Mouse (Mus musculus) layer of hippocampus, postnatal 10 days (tissue): ENCODE measurements around the gene Nodal. TPM values are rescaled to one million over a fixed set of nuclear protein-coding genes. Genes with fewer than 3 reads are reported as not detected.
A peak's percentile ranks its signal among the peaks of the same experiment; 100 is the strongest.

Source experiments
- DNase-seq, 2 experiments: peaks; one replicate each; pipeline ENCODE4 v3.0.0; 2021; ENCODE audit warnings: low spot score in 2 of 2
- long read RNA-seq: library from polyadenylated mRNA; stranded (forward); transcript quantifications from one replicate; pipeline ENCODE4 v2.0.0, GENCODE M21; 2023
- total RNA-seq, 2 experiments: library from RNA; stranded (reverse); gene quantifications; 2 replicates each; pipeline ENCODE4 v1.2.3; 2021

Gene Nodal
- not detected for total RNA-seq
- long read RNA-seq, partial matches to known transcripts = 0 of 1 reads
- long read RNA-seq, other reads (novel, unspliced or antisense) = 0 of 1 reads

DNA sequence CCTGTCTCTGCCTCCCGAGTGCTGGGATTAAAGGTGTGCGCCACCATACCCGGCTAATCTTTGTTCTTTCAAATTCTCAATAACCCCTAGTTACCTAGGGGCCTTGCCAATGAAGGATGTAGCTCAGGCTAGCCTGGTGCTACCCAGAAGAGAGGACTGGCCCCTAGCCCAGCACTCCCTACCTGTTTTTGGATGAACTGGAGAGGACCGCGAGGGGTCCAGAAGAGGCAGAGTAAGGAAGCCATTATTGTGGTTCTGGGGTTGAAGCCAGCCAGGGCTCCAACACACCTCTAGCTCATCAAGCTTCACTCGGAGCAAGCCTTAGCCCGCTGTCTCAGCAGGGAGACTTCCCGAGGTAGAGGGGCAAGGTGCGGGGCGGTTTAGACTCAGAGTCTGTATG lies at the start of gene Nodal:
TSS of gene Nodal (plus strand) at position 301 of the 400 bp plus-strand sequence.
- no peak for DNase-seq

GRCm38 (mm10) chr10:61369755-61370154 lies 48.0 kb upstream of the Nodal start:
- no peak for DNase-seq

GRCm38 (mm10) chr10:61370273-61370979 lies 47.3 kb upstream of the Nodal start:
- no peak for DNase-seq

DNA sequence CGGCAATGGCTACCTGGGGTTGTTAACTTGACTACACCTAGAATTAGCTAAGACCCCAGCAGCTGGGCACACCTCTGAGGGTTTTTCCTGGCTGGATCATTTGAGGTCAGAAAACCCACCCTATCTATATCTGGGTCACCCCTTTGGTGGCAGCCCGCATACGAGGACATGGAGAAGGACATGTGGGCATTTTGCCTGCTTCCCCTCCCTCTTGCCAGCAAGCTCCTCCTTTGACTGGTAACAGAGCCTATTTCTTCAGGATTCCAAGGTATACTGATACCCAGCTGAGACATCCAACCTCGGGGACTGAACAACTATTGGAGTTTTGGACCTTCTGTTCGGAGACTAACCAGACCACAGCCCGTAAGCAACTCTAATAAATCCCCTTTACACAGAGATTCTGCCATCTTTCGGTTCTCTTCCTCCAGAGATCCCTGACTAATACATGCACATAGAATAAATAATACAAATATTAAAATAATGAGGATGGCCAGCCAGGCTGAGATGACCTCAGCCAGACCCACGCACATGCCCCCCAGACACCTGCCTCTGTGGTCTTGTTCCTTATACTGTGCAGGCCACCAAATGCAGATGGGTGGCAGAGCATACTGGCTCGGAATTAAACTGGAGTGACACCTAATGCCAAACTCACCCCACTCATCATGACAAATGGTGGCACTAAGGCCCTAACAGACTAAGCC lies 45.7 kb upstream of the Nodal start:
- no peak for DNase-seq

DNA sequence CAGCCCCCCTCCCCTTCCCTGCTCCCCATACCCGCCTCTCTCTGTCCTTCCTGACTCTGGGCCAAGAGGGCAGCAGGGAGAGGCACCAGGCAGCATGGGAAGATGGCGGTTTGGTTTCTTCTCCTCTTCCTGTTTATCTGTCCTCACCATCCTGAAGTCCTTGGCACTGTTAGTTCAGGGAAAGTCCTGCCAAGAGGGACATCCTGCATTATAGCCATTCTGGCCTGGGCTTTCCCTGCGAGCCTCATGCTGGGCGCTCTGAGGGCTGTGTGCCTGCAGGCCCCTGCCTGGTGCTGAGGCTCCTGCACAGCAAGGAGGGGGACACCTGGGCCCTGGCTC lies 45.2 kb upstream of the Nodal start:
- DNase-seq = no peak

DNA sequence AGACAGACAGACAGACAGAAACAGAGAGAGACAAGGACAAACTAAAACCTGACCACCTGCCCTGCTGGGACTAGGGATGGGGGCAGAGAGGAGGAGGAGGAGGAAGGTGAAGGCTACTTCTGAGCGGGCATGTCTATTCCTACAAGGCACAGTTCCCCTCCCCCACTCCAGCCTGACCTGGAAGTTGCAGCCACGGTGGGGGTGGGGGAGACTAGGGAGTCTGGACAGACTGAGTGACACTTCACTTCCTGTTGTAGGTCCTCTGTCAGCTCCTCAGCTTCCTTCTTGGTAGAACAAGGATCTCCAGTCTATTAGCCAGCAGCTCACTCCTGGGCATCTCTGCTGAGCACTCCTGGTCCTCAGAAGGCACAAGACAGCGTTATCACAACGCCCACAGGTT lies 43.7 kb upstream of the Nodal start:
- DNase-seq = peak in 1 of 2 experiments; percentile 48

DNA sequence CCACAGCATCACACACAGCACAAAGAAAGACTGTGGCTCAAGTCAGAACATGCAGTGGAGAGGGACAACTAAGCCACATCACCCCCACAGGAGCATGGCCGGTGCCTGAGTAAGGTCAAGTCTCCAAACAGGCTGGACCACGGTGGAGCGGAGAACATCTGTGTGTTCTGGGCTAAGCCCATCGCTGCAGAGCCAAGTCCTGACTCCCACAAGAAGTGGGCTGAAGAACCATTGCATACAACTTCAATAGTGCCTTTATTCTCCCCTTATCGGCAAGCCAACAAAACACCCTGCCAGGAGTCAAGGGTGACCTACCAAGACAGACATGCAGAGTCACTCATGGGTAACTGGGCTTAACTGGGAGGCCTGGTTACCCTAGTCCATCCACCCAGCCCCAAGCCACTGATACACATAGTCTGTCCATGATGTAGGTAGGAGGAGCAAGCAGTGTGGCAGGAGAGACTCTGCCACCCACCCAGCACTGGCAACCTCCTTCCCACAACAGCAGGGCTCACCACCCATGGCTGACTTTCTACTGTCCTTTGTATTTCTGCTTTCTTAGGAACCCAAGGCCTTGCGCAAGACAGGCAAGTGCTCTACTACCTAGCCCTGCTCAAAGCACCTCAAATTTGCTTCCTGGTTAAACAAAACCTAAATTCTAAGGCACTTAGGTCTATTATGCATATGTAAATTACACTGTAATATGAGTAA lies 42.8 kb upstream of the Nodal start:
- DNase-seq = no peak

DNA sequence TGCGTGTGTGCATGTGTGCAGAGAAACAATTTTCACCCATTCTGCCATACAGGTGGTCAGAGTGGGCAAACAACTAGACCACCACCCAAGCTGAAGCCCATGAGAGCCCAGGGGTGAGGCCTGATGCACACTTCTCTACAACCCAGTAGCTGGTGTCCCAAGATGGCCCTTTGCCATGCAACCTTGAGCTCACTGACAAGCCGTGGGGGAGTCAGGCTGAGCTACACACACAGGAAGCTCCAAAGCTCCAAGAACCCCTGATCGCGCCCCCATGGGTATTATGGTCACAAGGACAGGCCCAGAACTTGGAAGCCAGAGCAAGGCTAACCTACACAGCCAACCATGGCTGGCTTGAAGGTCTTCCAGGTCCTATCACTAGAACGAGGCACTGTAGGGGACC lies 39.7 kb upstream of the Nodal start:
- no peak for DNase-seq

DNA sequence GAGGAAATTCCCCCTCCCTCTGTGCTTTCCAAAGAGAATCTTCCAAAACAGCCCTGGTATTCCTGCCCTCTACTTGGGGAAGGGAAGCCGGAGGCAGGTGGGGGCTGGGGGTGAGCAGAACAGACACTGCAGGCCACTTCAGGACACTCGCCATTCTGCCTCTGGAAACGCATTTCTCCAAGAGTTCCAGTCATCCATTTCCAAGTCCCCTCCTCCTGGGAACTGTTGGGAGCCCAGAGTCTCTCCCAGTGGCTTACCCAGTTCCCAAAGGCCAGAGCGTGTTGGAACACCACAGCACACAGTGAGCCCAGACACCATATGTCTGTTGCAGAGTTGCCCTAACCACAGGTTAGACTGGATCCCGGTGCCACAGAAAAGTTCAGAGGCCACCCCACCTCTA lies 39.1 kb upstream of the Nodal start:
- DNase-seq = no peak

DNA sequence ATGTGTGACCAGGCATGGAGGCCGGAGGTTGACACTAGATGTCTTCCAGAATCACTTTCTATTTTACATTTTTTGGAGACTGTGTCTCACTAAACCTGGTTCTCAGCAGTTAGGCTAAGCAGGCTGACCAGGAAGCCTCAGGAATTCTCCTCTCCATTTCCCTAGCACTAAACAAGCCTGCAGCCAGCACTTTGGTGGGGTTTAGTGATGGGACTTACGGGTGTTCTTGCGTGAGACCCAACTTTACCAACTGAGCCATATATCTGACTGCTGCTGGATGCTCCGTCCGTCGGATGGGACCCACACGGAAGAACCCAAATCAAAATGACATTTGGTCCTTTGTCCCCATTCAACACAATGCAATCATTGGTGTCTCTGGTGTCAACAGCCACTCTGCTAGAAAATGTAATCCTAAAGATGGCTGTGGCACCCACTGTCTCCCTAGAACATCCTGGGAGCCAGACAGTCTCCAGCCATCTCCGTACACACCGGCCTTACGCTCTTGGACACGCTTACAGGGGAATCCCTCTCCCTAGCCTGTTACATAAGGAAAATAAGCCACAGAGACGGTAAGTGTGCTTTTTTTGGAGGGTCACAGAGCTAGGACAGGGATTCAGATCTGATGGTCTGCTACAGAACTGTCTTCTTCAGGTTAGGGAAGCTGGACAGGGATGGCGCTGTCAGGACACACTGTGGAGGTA lies 38.3 kb upstream of the Nodal start:
- no peak for DNase-seq

DNA sequence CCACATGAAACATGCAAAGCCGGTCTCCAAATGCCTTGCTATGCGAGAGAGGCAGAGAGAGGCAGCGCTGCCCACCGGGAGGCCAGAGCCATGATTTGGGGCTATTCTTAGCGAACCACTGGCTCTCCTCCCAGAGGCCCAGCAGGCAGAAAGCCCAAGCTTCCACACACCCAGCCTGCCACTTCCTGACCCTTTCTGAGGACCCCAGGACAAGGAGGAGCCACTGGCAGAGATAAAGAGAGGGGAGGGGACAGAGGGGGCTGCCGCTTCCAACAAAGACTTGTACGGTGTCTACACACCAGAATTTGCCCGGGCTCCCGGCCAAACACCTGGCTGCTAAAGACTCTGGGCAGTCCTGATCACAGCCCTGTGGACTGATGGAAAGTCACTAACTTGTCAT lies 37.6 kb upstream of the Nodal start:
- peak in 1 of 2 experiments; percentile 48 for DNase-seq

- no peak for DNase-seq
Measured at GRCm38 (mm10) chr10:61381823-61382222, 35.9 kb upstream of the Nodal start.

GRCm38 (mm10) chr10:61382281-61382731 lies 35.5 kb upstream of the Nodal start:
- no peak for DNase-seq

DNA sequence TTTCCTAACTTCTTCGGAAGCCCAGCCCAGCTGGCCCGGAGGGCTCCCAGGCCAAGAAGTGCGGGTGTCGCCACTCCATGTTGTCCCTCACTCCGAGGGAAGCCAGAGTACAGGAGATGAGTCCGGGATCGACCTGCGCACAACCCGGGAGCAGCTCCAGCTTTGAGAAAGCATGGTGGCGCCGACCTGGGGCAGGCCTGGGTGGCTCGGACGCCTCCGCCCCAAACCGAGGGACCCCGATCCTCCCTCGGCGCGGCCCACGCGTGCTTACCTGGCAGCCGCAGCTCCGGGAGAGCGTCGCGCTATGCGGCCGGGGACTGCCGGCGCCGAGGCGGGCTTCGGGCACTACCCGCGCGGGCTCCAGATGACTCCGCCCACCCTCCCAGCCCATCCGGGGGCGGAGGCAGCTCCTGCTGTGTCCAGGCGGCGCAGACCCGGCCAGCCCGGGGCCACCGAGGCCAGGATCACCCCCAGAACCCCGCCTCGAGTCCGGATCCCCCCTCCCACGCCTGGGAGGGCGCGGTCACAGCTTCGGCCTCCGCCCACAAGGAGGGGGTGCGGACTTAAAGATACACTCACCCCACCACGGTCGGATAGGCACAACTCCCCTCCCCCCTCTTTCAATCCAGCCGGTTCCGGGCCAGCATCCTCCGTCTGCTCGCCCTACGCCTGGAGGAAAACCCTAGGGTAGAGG lies 34.6 kb upstream of the Nodal start, which contains the start of gene Pald1:
TSS of gene Pald1 (minus strand) at position 510 of the 694 bp plus-strand sequence.
- peak; percentile 56 to 68 for DNase-seq

DNA sequence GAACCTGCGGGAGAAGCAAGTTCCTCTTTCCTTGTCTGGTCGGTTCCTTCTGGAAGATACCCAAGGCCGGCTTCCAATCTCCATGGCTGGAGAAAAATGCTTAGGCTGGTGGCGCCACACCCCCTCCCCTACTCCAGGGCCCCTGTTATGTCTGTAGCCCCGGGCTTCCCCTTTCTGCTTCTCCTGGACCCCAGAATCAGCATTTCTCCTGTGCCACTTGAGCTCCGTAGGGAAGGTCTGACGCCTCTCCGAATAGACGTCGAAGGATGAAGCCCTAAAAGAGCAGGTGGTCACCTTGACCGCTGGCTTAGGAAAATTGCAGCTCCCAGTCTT lies 34.1 kb upstream of the Nodal start:
- DNase-seq = peak in 1 of 2 experiments; percentile 57

GRCm38 (mm10) chr10:61385174-61385573 lies 32.6 kb upstream of the Nodal start:
- no peak for DNase-seq

DNA sequence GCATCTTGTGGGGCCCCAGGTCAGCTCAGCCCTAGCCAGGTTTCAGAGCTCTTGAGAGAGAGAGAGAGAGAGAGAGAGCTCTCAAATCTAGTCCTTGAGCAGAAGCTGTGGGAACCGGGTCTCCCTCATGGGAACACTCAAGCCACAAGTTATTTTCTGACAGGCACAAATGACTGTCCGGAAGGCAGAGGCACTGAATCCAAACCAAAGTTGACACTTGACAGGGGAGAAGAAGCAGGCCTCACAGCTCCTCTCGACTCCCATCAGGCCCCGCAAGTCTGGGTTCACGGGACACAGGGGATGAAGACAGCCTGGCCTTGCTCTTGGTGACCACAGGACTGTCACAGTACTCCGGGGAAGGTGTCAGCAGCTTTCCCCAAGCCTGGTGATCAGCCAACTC lies 31.5 kb upstream of the Nodal start:
- DNase-seq = no peak

DNA sequence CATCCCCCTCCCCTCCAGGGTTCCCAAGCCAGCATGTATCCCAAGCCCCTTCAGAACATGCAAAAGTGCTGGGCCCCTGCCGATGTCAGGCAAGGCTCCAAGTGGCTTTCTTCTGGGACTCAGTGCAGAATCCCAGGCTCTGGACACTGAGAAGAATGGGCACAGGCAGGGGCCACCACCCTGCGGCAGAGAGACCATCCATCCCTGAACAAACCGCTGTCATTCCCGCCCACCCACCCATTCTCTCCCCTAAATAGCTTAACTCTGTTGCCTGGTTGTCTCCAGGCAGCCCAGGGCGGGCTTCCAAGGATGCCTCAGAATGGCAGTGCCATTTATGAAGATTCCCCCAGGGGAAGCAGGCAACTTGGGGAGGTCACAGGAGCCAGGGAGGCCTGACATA lies 28.8 kb upstream of the Nodal start:
- DNase-seq = no peak

DNA sequence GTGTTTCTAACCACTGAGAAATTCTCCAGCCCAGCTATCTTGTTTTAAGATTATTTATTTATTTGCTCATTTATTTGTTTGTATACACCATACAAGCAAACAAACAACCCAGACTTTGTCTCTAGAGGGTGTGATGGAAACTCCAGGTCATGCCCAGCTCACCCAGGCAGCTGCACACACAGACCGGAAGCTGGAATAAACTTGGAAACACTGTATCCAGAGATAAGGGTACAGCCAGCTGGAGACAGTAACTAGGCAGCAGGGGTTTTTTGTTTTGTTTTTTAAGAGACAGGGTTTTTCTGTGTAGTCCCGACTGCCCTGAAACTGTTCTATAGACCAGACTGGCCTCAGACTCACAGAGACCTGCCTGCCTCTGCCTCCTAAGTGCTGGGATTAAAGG lies 27.6 kb upstream of the Nodal start:
- DNase-seq = no peak

DNA sequence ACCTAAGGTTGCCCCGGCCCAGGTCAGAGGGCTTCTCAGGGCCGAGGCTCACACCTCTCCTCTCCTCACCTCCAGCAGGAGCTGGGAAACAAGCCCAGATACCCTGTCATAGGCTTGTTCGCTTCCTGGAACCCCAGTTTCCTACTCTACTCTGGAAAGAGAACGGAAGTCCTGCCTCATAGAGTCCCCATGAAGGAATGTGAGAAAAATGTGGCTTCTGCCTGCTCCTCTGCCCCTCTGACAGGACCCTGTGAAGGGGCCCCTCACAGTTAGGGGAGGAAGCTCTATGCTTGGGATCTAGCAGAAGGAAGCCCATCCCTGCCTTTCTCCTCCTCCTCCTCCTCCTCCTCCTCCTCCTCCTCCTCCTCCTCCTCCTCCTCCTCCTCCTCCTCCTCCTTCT lies 25.2 kb upstream of the Nodal start:
- no peak for DNase-seq
